Mouse (Mus musculus) MEL-GATA-1-ER (cell line): ENCODE data around the gene Gm5751.
"Not testable (repeated sequence)": the region's sequence is repeated elsewhere in the genome, so short reads cannot be mapped to it uniquely, and the experiment has no call there.

ENCODE experiments used
- DNase-seq: peaks from one replicate; pipeline ENCODE4 v3.0.0-alpha.2; 2012; ENCODE audit warnings: low read depth; ENCODE audit errors: extremely low read depth

Gene Gm5751

GRCm38 (mm10) chrX:8873953-8874352 is at the start of gene Gm5751:
TSS of gene Gm5751 (plus strand) at chrX:8874253.
- DNase-seq = not testable (repeated sequence)

GRCm38 (mm10) chrX:8832043-8832442 is 42.0 kb upstream of the Gm5751 start:
- no peak for DNase-seq

- DNase-seq = no peak
These were observed 30.4 kb upstream of the Gm5751 start, which contains the start of gene Gm6592 for GRCm38 (mm10) chrX:8843694-8844093. TSS of gene Gm6592 (plus strand) at chrX:8843994.

- no peak for DNase-seq
These were observed 21.6 kb upstream of the Gm5751 start for GRCm38 (mm10) chrX:8852486-8852885.

- not testable (repeated sequence) for DNase-seq
These were observed 9.7 kb upstream of the Gm5751 start for GRCm38 (mm10) chrX:8864331-8864730.

- DNase-seq = no peak
These were observed 10.3 kb downstream of the Gm5751 start for GRCm38 (mm10) chrX:8884336-8884735.

GRCm38 (mm10) chrX:8891975-8892342 is 17.9 kb downstream of the Gm5751 start:
- no peak for DNase-seq

GRCm38 (mm10) chrX:8892343-8893155 is 18.5 kb downstream of the Gm5751 start, which contains the start of gene B630019K06Rik:
TSS of gene B630019K06Rik (plus strand) at chrX:8892382.
- no peak for DNase-seq

- no peak for DNase-seq
These were observed 19.2 kb downstream of the Gm5751 start for GRCm38 (mm10) chrX:8893182-8893651.

- DNase-seq = no peak
These were observed 26.8 kb downstream of the Gm5751 start for GRCm38 (mm10) chrX:8900823-8901222.

GRCm38 (mm10) chrX:8901906-8902472 is 27.9 kb downstream of the Gm5751 start:
- DNase-seq = no peak

- no peak for DNase-seq
These were observed 47.0 kb downstream of the Gm5751 start for GRCm38 (mm10) chrX:8921080-8921479.

- DNase-seq = no peak
These were observed 48.0 kb downstream of the Gm5751 start for GRCm38 (mm10) chrX:8921813-8922607.

- DNase-seq = no peak
These were observed 53.3 kb downstream of the Gm5751 start for GRCm38 (mm10) chrX:8927308-8927707.
